Comparison of ENCODE assay signal across 10 mouse cellular contexts in genomic region chr8:47461650-47462049, GRCm38 (mm10). TPM values are rescaled to one million over a fixed set of nuclear protein-coding genes. Genes with fewer than 3 reads are reported as not detected.
A peak's percentile ranks its signal among the peaks of the same experiment; 100 is the strongest.
DNase-seq lines count a peak whose midpoint lies in the region; ATAC-seq and TF ChIP-seq lines count a peak whose summit lies in the region.
"Had no signal": no experiment of that assay in that cellular context is flagged by ENCODE, and none has a peak within 500 bp of the region (broad histone marks: within the 10 kb centered on the region; RNA-seq: fewer than 3 reads in every experiment).

No protein-coding gene starts in this region.

- no peaks in the 10 kb centered on the region for H3K36me3 ChIP-seq in intestine, embryonic 16.5 days (ENCODE audit: control insufficient read depth, insufficient read depth, low read length)
- no peaks in the 10 kb centered on the region for H3K36me3 ChIP-seq in intestine, postnatal 0 days (ENCODE audit: control insufficient read depth, insufficient read depth)
- H3K36me3 ChIP-seq: neural tube, embryonic 15.5 days had no signal

- no peak for TF ChIP-seq CTCF in gastrocnemius, adult 2 months (IDR thresholded peaks at IDR 0.05)
- no peak for TF ChIP-seq CTCF in intestine, postnatal 0 days (IDR thresholded peaks at IDR 0.05; ENCODE audit: low read depth)

- H3K9ac ChIP-seq in intestine, embryonic 16.5 days (ENCODE audit: low read depth, low read length) = no peak overlapping the region
- no peak overlapping the region for H3K9ac ChIP-seq in intestine, postnatal 0 days (ENCODE audit: low read depth, low read length)
- H3K9ac ChIP-seq: neural tube, embryonic 15.5 days had no signal

- peak overlapping the region; percentile 63 for H3K27ac ChIP-seq in gastrocnemius, adult 2 months
- no peak overlapping the region for H3K27ac ChIP-seq in intestine, embryonic 16.5 days (ENCODE audit: low read length)
- H3K27ac ChIP-seq in intestine, postnatal 0 days (ENCODE audit: low read depth, low read length) = no peak overlapping the region
- H3K27ac ChIP-seq: neural tube, embryonic 15.5 days had no signal

- 73% methylated on average over 10 of the region's 10 CpGs for WGBS in intestine, embryonic 16.5 days
- 71% methylated on average over 10 of the region's 10 CpGs for WGBS in intestine, postnatal 0 days

- intact Hi-C loops in gastrocnemius, adult 2 months (cut with DNase I) = no loop called here
- intact Hi-C loops in gastrocnemius, postnatal 14 days (cut with DNase I; ENCODE audit: low total_unique reads) = no loop called here

- H3K9me3 ChIP-seq in intestine, embryonic 16.5 days (ENCODE audit: control insufficient read depth, low read length) = no peaks in the 10 kb centered on the region
- no peaks in the 10 kb centered on the region for H3K9me3 ChIP-seq in intestine, postnatal 0 days (ENCODE audit: control insufficient read depth)

- no peak for DNase-seq in gastrocnemius, adult 2 months
- no peak for DNase-seq in gastrocnemius, postnatal 14 days
- peak; percentile 18 for DNase-seq in brain, embryonic 18.5 days (ENCODE audit: low read depth, low spot score)
- peak; percentile 53 for DNase-seq in kidney, adult 9 months
- peak; percentile 12 for DNase-seq in mesoderm, embryonic 11.5 days (ENCODE audit: low read depth, low spot score)
- no peak for DNase-seq in gastrocnemius, postnatal 4 days (ENCODE audit: low spot score in 2 of 2)
- DNase-seq: cerebellum, adult 9-10 months had no signal

- ATAC-seq in intestine, embryonic 16.5 days = no peak
- no peak for ATAC-seq in intestine, postnatal 0 days

- H3K4me2 ChIP-seq in intestine, embryonic 16.5 days (ENCODE audit: low read depth, low read length) = no peak overlapping the region
- H3K4me2 ChIP-seq in intestine, postnatal 0 days (replicated peaks; ENCODE audit: low read depth) = no peak overlapping the region
- H3K4me2 ChIP-seq: neural tube, embryonic 15.5 days had no signal

- H3K27me3 ChIP-seq in intestine, embryonic 16.5 days (replicated peaks; ENCODE audit: control insufficient read depth, insufficient read depth, low read length) = no peaks in the 10 kb centered on the region
- H3K27me3 ChIP-seq in intestine, postnatal 0 days (replicated peaks; ENCODE audit: control insufficient read depth, insufficient read depth, low read length) = no peaks in the 10 kb centered on the region
- H3K27me3 ChIP-seq: neural tube, embryonic 15.5 days had no signal

- H3K4me1 ChIP-seq in intestine, embryonic 16.5 days (ENCODE audit: control insufficient read depth, insufficient read depth, low read length) = no peaks in the 10 kb centered on the region
- no peaks in the 10 kb centered on the region for H3K4me1 ChIP-seq in intestine, postnatal 0 days (replicated peaks; ENCODE audit: control insufficient read depth, insufficient read depth, low read length)
- H3K4me1 ChIP-seq: neural tube, embryonic 15.5 days had no signal

- peak overlapping the region; percentile 39 for H3K4me3 ChIP-seq in gastrocnemius, adult 2 months
- no peak overlapping the region for H3K4me3 ChIP-seq in intestine, embryonic 16.5 days (ENCODE audit: low read length)
- no peak overlapping the region for H3K4me3 ChIP-seq in intestine, postnatal 0 days (ENCODE audit: low read depth, low read length)
- H3K4me3 ChIP-seq: neural tube, embryonic 15.5 days had no signal

RNA-seq across cellular contexts. Expression of gene Stox2, which starts 15.5 kb away (rescaled TPM):
- 1 to 10 TPM; 7.3 to 9.5 TPM for total RNA-seq in gastrocnemius, adult 2 months (2021)
- 10 to 100 TPM in 1 of 2 experiments, 1 to 10 TPM in 1; 9.4 to 10.5 TPM for total RNA-seq in gastrocnemius, postnatal 14 days (2021)
- polyA plus RNA-seq in intestine, embryonic 16.5 days (2015; fragmentation: Nextera tagmentation; extraction: Ambion mirVana) = 4.7 TPM in 2 replicates
- total RNA-seq in gastrocnemius, postnatal 4 days (2021) = 10 to 100 TPM; 15.8 to 16.8 TPM
- 3.2 and 3.9 TPM in 2 replicates for polyA plus RNA-seq in intestine, postnatal 0 days (2015; fragmentation: Nextera tagmentation; extraction: Ambion mirVana)

Comparison
In these comparisons a context has a peak if more than half of its experiments do, and no peak if none do; other contexts are left out.
1. DNase-seq: peak in brain, embryonic 18.5 days (single experiment), kidney, adult 9 months (single experiment) and mesoderm, embryonic 11.5 days (single experiment); none in gastrocnemius, adult 2 months (single experiment), gastrocnemius, postnatal 14 days (single experiment) and gastrocnemius, postnatal 4 days (0 of 2).